Mouse (Mus musculus) lung, adult 2 months (tissue): ENCODE measurements around the gene Znhit6. TPM values are rescaled to one million over a fixed set of nuclear protein-coding genes. Genes with fewer than 3 reads are reported as not detected.
A peak's percentile ranks its signal among the peaks of the same experiment; 100 is the strongest.

Source experiments
- DNase-seq: peaks from one replicate; pipeline ENCODE4 v3.0.0; 2022
- H3K4me1 ChIP-seq: fragments of 200-500 bp; 2 replicates; pipeline ENCODE4 v1.6.1; 2011; ENCODE audit warnings: low read length; ENCODE audit not compliant: control insufficient read depth, insufficient read depth
- H3K4me3 ChIP-seq: fragments of 200-500 bp; replicated peaks from 2 replicates; pipeline ENCODE3; 2011; ENCODE audit warnings: low read depth, mild to moderate bottlenecking, control low read depth, low read length; ENCODE audit errors: extremely low read depth
- CTCF ChIP-seq: fragments of 200-500 bp; IDR thresholded peaks from 2 replicates; pipeline ENCODE4 v1.5.1; 2011; ENCODE audit warnings: mild to moderate bottlenecking, low read length, control low read depth; ENCODE audit not compliant: insufficient read depth
- POLR2A ChIP-seq: fragments of 200-500 bp; IDR thresholded peaks from 2 replicates; pipeline ENCODE4 v1.6.1; 2011; ENCODE audit warnings: low read depth, mild to moderate bottlenecking, control low read depth, low read length, borderline replicate concordance; ENCODE audit errors: extremely low read depth
- WGBS: fragments of 180-500 bp; shearing (Covaris S2); methylation state at CpG from one replicate; pipeline ENCODE4 v1.1.7; 2018; 5-methylcytosine and 5-hydroxymethylcytosine counted together
- polyA plus RNA-seq: library from polyadenylated mRNA; depleted of rRNA; stranded (reverse); fragments of >200 nt; gene quantifications from 2 replicates; pipeline ENCODE4 v1.2.3, GENCODE M21; 2012

The Znhit6 gene
- polyA plus RNA-seq, 1 experiment, result 4.2 TPM

DNA sequence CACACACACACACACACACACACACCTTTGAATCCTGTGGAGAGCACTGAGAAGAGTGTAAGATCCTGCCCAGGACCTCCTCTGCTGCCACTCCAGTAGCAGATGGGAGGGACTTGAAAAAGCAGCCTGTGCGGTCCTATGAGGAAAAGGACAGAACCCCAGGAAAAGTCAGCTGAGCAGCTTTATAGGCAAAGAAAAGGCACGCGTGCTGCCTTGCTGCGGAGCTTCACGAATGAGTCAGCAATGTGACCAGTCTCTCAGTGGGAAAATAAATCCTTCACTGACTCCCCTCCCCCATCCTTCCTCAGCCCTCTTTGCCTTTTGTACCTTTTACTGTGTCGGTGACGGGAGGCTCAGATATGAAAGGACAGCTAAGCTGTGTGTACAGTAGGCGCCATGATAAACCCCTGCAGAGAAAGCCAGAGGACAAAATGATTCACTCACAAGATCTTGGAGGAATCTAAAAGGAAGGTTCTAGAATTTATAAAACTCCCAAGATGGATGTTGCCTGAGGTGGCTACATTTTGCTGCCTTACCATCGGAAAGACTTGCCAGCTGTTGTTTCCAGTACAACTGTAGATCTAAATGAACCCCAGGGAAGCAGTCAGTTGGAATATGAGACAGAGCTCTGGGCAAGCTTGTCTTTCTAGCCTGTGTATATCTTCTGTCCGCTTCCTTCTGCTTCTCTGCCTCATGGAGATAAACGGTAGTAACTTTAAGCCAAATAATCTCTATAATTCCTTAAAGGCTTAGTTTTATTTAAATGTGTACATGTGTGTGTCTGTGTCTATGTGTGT, 26.6 kb downstream of the Znhit6 start:
- Histone ChIP-seq H3K4me3 (no peak overlapping the region), H3K4me1 (no peaks in the 10 kb centered on the region)
- TF ChIP-seq POLR2A, result no peak
- no peak for TF ChIP-seq CTCF
- 65% methylated on average over 11 of the region's 11 CpGs for WGBS
- no peak for DNase-seq

DNA sequence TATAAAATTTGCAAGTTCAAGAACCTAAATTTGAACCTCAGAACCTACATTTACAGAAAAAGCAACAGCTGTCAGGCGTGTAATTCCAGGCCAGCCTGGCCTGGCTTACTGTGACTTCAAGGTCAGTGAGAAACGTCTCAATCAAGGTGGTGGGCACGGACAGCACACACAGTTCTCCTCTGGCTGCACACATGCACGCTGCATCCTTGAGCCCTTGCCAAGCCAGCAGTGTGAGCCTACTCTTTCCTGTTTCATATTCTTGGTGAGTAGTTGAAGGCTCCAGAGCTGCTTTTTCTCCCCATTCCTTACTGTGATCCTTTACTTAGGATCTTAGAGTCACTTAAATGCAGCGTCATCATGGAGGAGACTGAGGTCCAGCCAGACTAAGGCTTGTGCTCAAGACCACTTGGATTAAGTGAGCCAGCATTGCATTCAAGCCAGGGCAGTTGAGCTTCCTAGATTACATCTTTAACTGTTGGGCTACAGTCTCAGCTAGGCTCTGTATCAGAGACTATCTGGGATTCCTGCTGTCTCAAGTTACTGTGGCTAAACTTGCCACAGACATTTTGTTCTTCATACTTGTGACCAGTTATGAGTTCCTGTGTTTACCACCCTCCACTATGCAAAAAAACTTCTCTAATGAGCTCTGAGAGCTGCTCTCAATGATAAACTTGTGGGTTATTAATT, 29.6 kb downstream of the Znhit6 start:
- 81% methylated on average over 5 of the region's 5 CpGs for WGBS
- no peak for DNase-seq

DNA sequence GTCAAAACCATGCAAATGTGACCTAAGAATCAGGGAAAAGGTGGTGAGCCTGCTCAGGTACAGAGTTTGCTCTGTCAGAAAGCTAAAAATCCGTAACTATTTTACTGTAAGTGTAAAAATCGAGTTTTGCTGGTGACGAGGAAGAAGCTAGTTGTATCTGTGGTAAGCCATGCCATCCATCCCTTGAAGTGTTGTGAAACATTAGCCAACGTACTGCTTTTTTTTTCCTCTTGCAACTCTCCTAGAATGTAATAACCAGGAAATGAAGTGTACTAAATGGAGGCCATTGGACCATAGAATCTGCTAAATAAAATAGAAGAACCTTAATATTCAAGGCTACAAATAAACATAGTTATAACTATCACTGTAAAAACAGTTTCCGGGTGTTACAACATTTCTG, 32.3 kb downstream of the Znhit6 start:
- WGBS, result 85% methylated on average over 5 of the region's 5 CpGs

More for the DNA sequence above, 29.6 kb downstream of the Znhit6 start:
- H3K4me1 ChIP-seq, result no peaks in the 10 kb centered on the region
- TF ChIP-seq CTCF, result no peak
- no peak for TF ChIP-seq POLR2A
- H3K4me3 ChIP-seq, result no peak overlapping the region

DNA sequence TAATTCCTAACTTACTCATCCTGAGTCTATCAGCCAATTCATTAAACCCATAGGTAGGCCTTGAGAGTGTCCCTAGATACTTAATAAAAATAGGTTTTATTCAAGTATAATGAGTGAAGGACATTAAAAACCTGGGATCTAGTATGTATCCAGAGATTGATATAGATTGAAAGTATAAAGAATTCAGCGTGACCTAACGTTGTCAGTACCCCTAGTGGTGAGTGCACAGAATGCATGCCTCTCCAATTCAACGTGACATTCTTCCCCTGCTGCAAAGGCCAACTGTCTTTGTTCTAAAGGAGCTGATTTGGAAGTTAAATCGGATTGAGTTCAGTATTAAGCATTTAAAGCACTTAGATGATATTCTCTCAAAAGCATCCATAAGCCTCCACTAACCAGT, 36.7 kb downstream of the Znhit6 start:
- TF ChIP-seq POLR2A (no peak), CTCF (peak; percentile 65)
- no peak for DNase-seq
- Histone ChIP-seq H3K4me3 (no peak overlapping the region), H3K4me1 (0 out of 2 replicates have a peak, but pooled peaks cover 2% of the 10 kb centered on the region)
- 14% methylated on average over 4 of the region's 4 CpGs for WGBS

More for the DNA sequence above, 32.3 kb downstream of the Znhit6 start:
- no peak for DNase-seq
- Histone ChIP-seq H3K4me3 (no peak overlapping the region), H3K4me1 (no peaks in the 10 kb centered on the region)
- TF ChIP-seq POLR2A (no peak), CTCF (no peak)

DNA sequence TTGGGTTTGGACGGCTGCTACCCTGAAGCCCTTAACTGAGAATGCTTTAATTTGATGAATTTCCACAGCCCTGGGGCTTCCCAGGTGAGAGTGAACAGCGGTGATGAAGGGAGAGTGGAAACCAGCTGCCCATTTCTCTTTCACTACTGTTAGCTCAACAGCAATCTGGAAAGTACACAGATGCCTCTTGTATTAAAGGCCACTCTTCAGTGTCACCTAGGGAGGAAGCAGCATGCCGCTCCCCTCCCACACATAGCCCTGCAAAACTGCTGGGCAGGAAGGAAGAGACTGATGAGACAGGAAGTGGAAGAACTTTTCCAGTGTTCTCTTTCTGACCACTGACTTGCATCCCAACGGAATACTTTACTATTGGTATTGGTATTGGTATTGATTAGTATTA, 37.2 kb downstream of the Znhit6 start:
- Histone ChIP-seq H3K4me3 (no peak overlapping the region), H3K4me1 (peaks cover 5% of the 10 kb centered on the region; the same call in 1 of the 2 replicates)
- WGBS, result 70% methylated on average over 4 of the region's 4 CpGs
- no peak for TF ChIP-seq POLR2A
- no peak for TF ChIP-seq CTCF
- no peak for DNase-seq

DNA sequence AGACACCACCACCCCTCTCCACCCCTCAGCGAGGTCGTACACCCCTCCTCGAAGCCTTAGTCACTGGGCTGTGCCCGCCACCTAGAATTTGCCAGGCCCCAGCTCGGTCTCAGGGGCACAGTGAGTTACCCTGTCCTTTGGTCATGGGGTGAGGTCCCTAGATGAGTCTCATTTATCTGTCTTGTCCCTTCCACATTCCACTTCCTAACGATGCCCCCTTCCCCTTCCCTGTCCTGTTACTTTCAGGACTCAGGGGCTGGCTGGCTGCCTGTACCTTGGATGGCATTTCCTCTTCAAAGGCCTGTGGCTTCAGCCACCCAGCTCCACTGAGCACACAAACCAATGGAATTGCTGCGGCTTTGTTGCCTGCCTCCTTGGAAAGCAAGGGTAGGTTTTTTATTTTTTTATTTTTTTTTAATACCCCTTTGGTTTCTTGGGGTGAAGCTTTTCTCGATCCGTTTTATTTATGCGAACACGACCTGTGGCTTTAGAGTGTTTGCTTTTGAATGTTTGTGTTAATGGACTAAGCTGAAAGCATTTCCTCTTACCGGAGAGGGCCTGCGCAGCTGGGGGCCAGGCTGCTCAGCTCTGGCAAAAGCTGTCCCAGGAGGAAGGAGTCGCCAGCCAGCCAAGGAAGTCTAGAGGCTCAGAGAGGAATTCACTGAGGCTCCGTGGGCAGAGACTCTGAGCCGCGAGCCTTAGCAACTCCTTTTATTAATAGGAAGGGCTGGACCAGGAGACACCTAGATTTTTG, 38.5 kb downstream of the Znhit6 start:
- WGBS, result 19% methylated on average over 17 of the region's 17 CpGs
- H3K4me3 ChIP-seq, result no peak overlapping the region
- DNase-seq, result peak; percentile 49
- peaks cover 6% of the 10 kb centered on the region; the same call in 1 of the 2 replicates for H3K4me1 ChIP-seq
- TF ChIP-seq POLR2A, result no peak
- TF ChIP-seq CTCF, result no peak

DNA sequence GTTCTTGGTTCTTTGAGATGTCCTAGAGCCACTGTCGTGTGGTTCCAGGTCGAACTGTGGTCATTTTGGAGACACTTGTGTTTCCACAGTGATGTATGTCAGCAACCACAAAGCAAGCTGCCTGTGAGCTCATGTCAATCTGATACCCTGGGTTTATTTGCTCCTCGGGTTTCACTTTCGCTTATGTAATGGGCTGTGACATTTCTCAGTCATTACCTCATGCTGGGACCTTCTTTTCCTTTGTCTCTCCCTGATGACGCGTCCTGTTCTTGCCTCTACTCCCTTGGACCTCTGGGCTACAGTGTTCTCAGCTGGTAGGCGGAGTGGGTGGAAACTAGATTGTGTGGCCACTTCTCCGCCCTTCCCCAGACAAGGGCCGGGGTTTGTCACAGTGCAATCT, 42.3 kb downstream of the Znhit6 start:
- Histone ChIP-seq H3K4me1 (peaks cover 6% of the 10 kb centered on the region; the same call in 1 of the 2 replicates), H3K4me3 (no peak overlapping the region)
- DNase-seq, result no peak
- TF ChIP-seq POLR2A (no peak), CTCF (no peak)
- WGBS, result 49% methylated on average over 9 of the region's 9 CpGs

DNA sequence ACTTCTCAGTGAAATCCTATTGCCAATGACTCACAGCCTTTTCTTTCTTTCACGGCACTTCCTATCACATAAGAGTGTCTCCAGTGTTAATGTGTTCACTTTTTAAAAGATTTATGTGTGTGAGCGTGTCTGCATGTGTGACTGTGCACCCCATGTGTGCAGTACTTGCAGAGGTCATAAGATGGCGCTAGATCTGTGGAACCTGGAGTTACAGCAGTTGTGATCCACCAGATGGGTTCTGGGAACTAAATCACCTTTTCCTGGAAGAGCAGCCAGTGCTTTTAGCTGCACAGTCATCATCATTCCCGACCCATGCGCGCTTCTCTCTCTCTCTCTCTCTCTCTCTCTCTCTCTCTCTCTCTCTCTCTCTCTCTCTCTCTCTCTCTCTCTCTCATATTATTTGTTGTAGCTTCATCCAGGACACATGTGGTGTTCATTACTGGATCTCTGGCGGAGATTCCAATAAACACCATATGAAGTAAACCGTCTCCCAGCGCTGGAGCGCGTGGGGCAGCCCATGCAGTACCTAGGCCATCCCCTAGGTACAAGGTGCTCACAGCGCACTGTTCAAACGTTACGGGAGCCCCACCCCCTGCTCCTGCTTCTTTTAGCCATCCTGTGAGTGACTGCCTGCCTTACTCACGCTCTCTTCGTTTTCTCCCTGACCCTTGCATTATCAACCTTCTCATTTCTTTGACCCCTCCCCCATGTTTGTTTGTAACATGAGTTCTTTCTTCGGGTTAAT, 43.8 kb downstream of the Znhit6 start:
- Histone ChIP-seq H3K4me3 (no peak overlapping the region), H3K4me1 (peaks cover 6% of the 10 kb centered on the region; the same call in 1 of the 2 replicates)
- WGBS, result 92% methylated on average over 17 of the region's 17 CpGs
- TF ChIP-seq POLR2A (no peak), CTCF (no peak)
- DNase-seq, result no peak

DNA sequence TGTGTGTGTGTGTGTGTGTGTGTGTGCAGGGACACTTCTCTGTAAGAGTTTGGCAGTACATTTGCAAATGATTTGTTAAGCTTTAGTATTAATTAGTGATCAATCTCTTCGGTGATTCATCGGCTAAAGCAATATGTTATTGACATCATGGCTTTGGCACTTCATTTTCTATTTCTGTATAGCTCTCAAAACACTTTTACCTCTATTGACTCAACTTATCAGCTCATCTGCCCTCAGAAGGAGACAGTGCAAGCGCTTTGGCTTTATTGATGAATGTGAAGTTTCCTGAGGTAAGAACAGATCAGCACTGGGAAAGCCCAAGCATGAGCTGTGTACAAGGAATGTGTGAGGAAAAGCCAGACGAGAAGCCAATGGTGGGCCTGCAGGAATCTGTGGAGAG, 45.2 kb downstream of the Znhit6 start:
- WGBS, result 83% methylated on average over 4 of the region's 4 CpGs
- TF ChIP-seq CTCF, result no peak
- TF ChIP-seq POLR2A, result no peak
- no peak for DNase-seq
- Histone ChIP-seq H3K4me3 (no peak overlapping the region), H3K4me1 (peaks cover 4% of the 10 kb centered on the region; the same call in 1 of the 2 replicates)
